Mouse (Mus musculus): ENCODE results near the gene Lrrc46. TPM values are rescaled to one million over a fixed set of nuclear protein-coding genes. Genes with fewer than 3 reads are reported as not detected.

Gene Lrrc46
- polyA plus RNA-seq, 1 experiment from 2014 or later: 4.2 TPM

GRCm38 (mm10) chr11:97009198-97009790 is 31.9 kb downstream of the Lrrc46 start:
- no peaks in the 10 kb centered on the region for H3K9me3 ChIP-seq (ENCODE audit: control insufficient read depth, low read length)
- DNase-seq (ENCODE audit: low spot score) (no peak), ATAC-seq (replicated peaks; ENCODE audit: low FRiP score) (no peak)
- H3K4me1 ChIP-seq (replicated peaks; ENCODE audit: control insufficient read depth, insufficient read depth, low read length): no peaks in the 10 kb centered on the region
- no peak overlapping the region for H3K4me3 ChIP-seq (ENCODE audit: low read depth, low read length)
- no peak overlapping the region for H3K4me2 ChIP-seq (ENCODE audit: low read depth, low read length, severe bottlenecking)
- 0 out of 2 replicates have a peak, but pooled peaks cover 2% of the 10 kb centered on the region for H3K27me3 ChIP-seq (ENCODE audit: control insufficient read depth, insufficient read depth, low read length)
- no peak overlapping the region for H3K9ac ChIP-seq (ENCODE audit: low read length)
- no peaks in the 10 kb centered on the region for H3K36me3 ChIP-seq (ENCODE audit: control insufficient read depth, insufficient read depth, low read length)
- WGBS: 75% methylated on average over 8 of the region's 8 CpGs
- H3K27ac ChIP-seq (ENCODE audit: low read depth, low read length): no peak overlapping the region

- Histone ChIP-seq H3K4me1 (replicated peaks; ENCODE audit: control insufficient read depth, insufficient read depth, low read length) (0 out of 2 replicates have a peak, but pooled peaks cover 2% of the 10 kb centered on the region), H3K4me2 (ENCODE audit: low read depth, low read length, severe bottlenecking) (no peak overlapping the region), H3K9ac (ENCODE audit: low read length) (no peak overlapping the region), H3K9me3 (ENCODE audit: control insufficient read depth, low read length) (no peaks in the 10 kb centered on the region), H3K36me3 (ENCODE audit: control insufficient read depth, insufficient read depth, low read length) (no peaks in the 10 kb centered on the region), H3K4me3 (ENCODE audit: low read depth, low read length) (no peak overlapping the region), H3K27me3 (ENCODE audit: control insufficient read depth, insufficient read depth, low read length) (0 out of 2 replicates have a peak, but pooled peaks cover 2% of the 10 kb centered on the region), H3K27ac (ENCODE audit: low read depth, low read length) (no peak overlapping the region)
- WGBS: 79% methylated on average over 9 of the region's 9 CpGs
- DNase-seq (ENCODE audit: low spot score) (no peak), ATAC-seq (replicated peaks; ENCODE audit: low FRiP score) (no peak)
Observed at GRCm38 (mm10) chr11:97007093-97007794, 34.0 kb downstream of the Lrrc46 start.

DNA sequence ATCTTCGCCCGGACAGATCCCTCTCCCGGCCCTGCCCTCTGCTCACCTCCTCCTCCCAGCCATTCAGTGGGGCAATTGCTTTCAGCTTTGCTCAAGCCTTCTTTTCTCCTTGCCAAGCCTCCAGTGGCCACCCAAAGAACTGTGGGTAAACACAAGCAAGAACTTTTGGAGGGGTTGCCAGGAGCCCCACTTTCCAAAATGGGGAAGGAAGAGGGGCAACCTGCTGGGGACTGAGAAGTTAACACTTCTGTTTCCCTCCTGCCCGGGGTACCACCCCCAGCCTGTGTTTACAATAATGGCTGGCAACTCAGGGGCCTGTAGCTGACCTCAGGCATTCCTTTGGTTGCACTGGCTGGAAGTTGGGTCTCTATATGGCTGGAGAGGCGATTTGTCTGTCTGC is 38.0 kb downstream of the Lrrc46 start:
- H3K27me3 ChIP-seq (ENCODE audit: control insufficient read depth, insufficient read depth, low read length): no peaks in the 10 kb centered on the region; the same call in 1 of the 2 replicates
- H3K9ac ChIP-seq (ENCODE audit: low read length): 0 out of 2 replicates have a peak overlapping the region, but pooled peaks have one; percentile 3
- no peak overlapping the region for H3K4me3 ChIP-seq (ENCODE audit: low read depth, low read length)
- H3K27ac ChIP-seq (ENCODE audit: low read depth, low read length): no peak overlapping the region
- no peaks in the 10 kb centered on the region for H3K36me3 ChIP-seq (ENCODE audit: control insufficient read depth, insufficient read depth, low read length)
- DNase-seq (ENCODE audit: low spot score) (no peak), ATAC-seq (replicated peaks; ENCODE audit: low FRiP score) (no peak)
- H3K4me1 ChIP-seq (replicated peaks; ENCODE audit: control insufficient read depth, insufficient read depth, low read length): peaks cover 10% of the 10 kb centered on the region; the same call in 1 of the 2 replicates
- no peak overlapping the region for H3K4me2 ChIP-seq (ENCODE audit: low read depth, low read length, severe bottlenecking)
- 52% methylated on average over 5 of the region's 5 CpGs for WGBS
- no peaks in the 10 kb centered on the region for H3K9me3 ChIP-seq (ENCODE audit: control insufficient read depth, low read length)

- Histone ChIP-seq H3K4me1 (replicated peaks; ENCODE audit: control insufficient read depth, insufficient read depth, low read length) (peaks cover 24% of the 10 kb centered on the region), H3K9ac (ENCODE audit: low read length) (peak overlapping the region; percentile 70), H3K36me3 (ENCODE audit: control insufficient read depth, insufficient read depth, low read length) (no peaks in the 10 kb centered on the region), H3K4me2 (ENCODE audit: low read depth, low read length, severe bottlenecking) (peak overlapping the region; percentile 63), H3K4me3 (ENCODE audit: low read depth, low read length) (peak overlapping the region; percentile 25), H3K27me3 (ENCODE audit: control insufficient read depth, insufficient read depth, low read length) (no peaks in the 10 kb centered on the region; the same call in 1 of the 2 replicates), H3K9me3 (ENCODE audit: control insufficient read depth, low read length) (no peaks in the 10 kb centered on the region), H3K27ac (ENCODE audit: low read depth, low read length) (peak overlapping the region; percentile 50; the same call in 1 of the 2 replicates)
- ATAC-seq (replicated peaks; ENCODE audit: low FRiP score) (peak; percentile 79), DNase-seq (ENCODE audit: low spot score) (peak; percentile 83)
- 1% methylated on average over 27 of the region's 30 CpGs for WGBS
Observed at GRCm38 (mm10) chr11:96997380-96997956, 43.7 kb downstream of the Lrrc46 start.

- Histone ChIP-seq H3K27me3 (ENCODE audit: control insufficient read depth, insufficient read depth, low read length) (no peaks in the 10 kb centered on the region; the same call in 1 of the 2 replicates), H3K27ac (ENCODE audit: low read depth, low read length) (peak overlapping the region; percentile 50; the same call in 1 of the 2 replicates), H3K4me3 (ENCODE audit: low read depth, low read length) (peak overlapping the region; percentile 25), H3K4me1 (replicated peaks; ENCODE audit: control insufficient read depth, insufficient read depth, low read length) (peaks cover 24% of the 10 kb centered on the region), H3K9me3 (ENCODE audit: control insufficient read depth, low read length) (no peaks in the 10 kb centered on the region), H3K36me3 (ENCODE audit: control insufficient read depth, insufficient read depth, low read length) (no peaks in the 10 kb centered on the region), H3K4me2 (ENCODE audit: low read depth, low read length, severe bottlenecking) (peak overlapping the region; percentile 63), H3K9ac (ENCODE audit: low read length) (peak overlapping the region; percentile 70)
- ATAC-seq (replicated peaks; ENCODE audit: low FRiP score) (peak; percentile 75), DNase-seq (ENCODE audit: low spot score) (no peak)
- WGBS: 4% methylated on average over 17 of the region's 17 CpGs
Observed at GRCm38 (mm10) chr11:96996773-96997379, 44.3 kb downstream of the Lrrc46 start.

- no peak for ATAC-seq (replicated peaks; ENCODE audit: low FRiP score)
- Histone ChIP-seq H3K9me3 (ENCODE audit: control insufficient read depth, low read length) (no peaks in the 10 kb centered on the region), H3K4me3 (ENCODE audit: low read depth, low read length) (no peak overlapping the region), H3K27me3 (ENCODE audit: control insufficient read depth, insufficient read depth, low read length) (no peaks in the 10 kb centered on the region; the same call in 1 of the 2 replicates), H3K36me3 (ENCODE audit: control insufficient read depth, insufficient read depth, low read length) (no peaks in the 10 kb centered on the region), H3K4me1 (replicated peaks; ENCODE audit: control insufficient read depth, insufficient read depth, low read length) (peaks cover 21% of the 10 kb centered on the region), H3K9ac (ENCODE audit: low read length) (no peak overlapping the region), H3K27ac (ENCODE audit: low read depth, low read length) (no peak overlapping the region), H3K4me2 (ENCODE audit: low read depth, low read length, severe bottlenecking) (no peak overlapping the region)
- no peak for DNase-seq (ENCODE audit: low spot score)
- 78% methylated on average over 15 of the region's 15 CpGs for WGBS
Observed at GRCm38 (mm10) chr11:96995836-96996772, 45.1 kb downstream of the Lrrc46 start.

GRCm38 (mm10) chr11:96995031-96995430 is 46.2 kb downstream of the Lrrc46 start:
- Histone ChIP-seq H3K27ac (ENCODE audit: low read depth, low read length) (no peak overlapping the region), H3K4me3 (ENCODE audit: low read depth, low read length) (no peak overlapping the region), H3K4me1 (replicated peaks; ENCODE audit: control insufficient read depth, insufficient read depth, low read length) (peaks cover 16% of the 10 kb centered on the region), H3K4me2 (ENCODE audit: low read depth, low read length, severe bottlenecking) (no peak overlapping the region), H3K9me3 (ENCODE audit: control insufficient read depth, low read length) (no peaks in the 10 kb centered on the region), H3K27me3 (ENCODE audit: control insufficient read depth, insufficient read depth, low read length) (no peaks in the 10 kb centered on the region; the same call in 1 of the 2 replicates), H3K9ac (ENCODE audit: low read length) (no peak overlapping the region), H3K36me3 (ENCODE audit: control insufficient read depth, insufficient read depth, low read length) (no peaks in the 10 kb centered on the region)
- no peak for ATAC-seq (replicated peaks; ENCODE audit: low FRiP score)
- DNase-seq (ENCODE audit: low spot score): no peak
- WGBS: 23% methylated on average over 5 of the region's 5 CpGs

Measured in forebrain, embryonic 11.5 days (tissue).